Mouse (Mus musculus): ENCODE data around the gene Sco1. TPM values are rescaled to one million over a fixed set of nuclear protein-coding genes. Genes with fewer than 3 reads are reported as not detected.

Sco1 gene
- polyA plus RNA-seq, 1 experiment from 2014 or later, result 16.5 TPM

- no peak overlapping the region for H3K27ac ChIP-seq (ENCODE audit: low read length)
- H3K4me1 ChIP-seq (ENCODE audit: control insufficient read depth, insufficient read depth, low read length), result 0 out of 2 replicates have a peak, but pooled peaks cover 2% of the 10 kb centered on the region
- 49% methylated on average over 4 of the region's 4 CpGs for WGBS
- H3K27me3 ChIP-seq (ENCODE audit: control insufficient read depth, insufficient read depth, low read length), result no peaks in the 10 kb centered on the region
- H3K4me2 ChIP-seq (replicated peaks; ENCODE audit: low read depth, low read length), result no peak overlapping the region
- H3K9me3 ChIP-seq (ENCODE audit: control insufficient read depth, low read depth, low read length), result no peaks in the 10 kb centered on the region
- no peak overlapping the region for H3K4me3 ChIP-seq (ENCODE audit: low read depth, low read length)
- H3K36me3 ChIP-seq (ENCODE audit: control insufficient read depth, insufficient read depth, low read length), result no peaks in the 10 kb centered on the region
- H3K9ac ChIP-seq (replicated peaks; ENCODE audit: low read depth, low read length), result no peak overlapping the region
- ATAC-seq (ENCODE audit: insufficient number of reproducible peaks, insufficient read depth, low FRiP score, low read depth), result no peak
Observed at GRCm38 (mm10) chr11:67105689-67106088, 53.2 kb downstream of the Sco1 start.

GRCm38 (mm10) chr11:67106973-67107372, 54.5 kb downstream of the Sco1 start:
- H3K4me3 ChIP-seq (ENCODE audit: low read depth, low read length), result no peak overlapping the region
- H3K9me3 ChIP-seq (ENCODE audit: control insufficient read depth, low read depth, low read length), result no peaks in the 10 kb centered on the region
- 0 out of 2 replicates have a peak, but pooled peaks cover 2% of the 10 kb centered on the region for H3K4me1 ChIP-seq (ENCODE audit: control insufficient read depth, insufficient read depth, low read length)
- no peak overlapping the region for H3K9ac ChIP-seq (replicated peaks; ENCODE audit: low read depth, low read length)
- WGBS, result 88% methylated on average over 10 of the region's 10 CpGs
- H3K27me3 ChIP-seq (ENCODE audit: control insufficient read depth, insufficient read depth, low read length), result no peaks in the 10 kb centered on the region
- ATAC-seq (ENCODE audit: insufficient number of reproducible peaks, insufficient read depth, low FRiP score, low read depth), result no peak
- H3K4me2 ChIP-seq (replicated peaks; ENCODE audit: low read depth, low read length), result no peak overlapping the region
- no peaks in the 10 kb centered on the region for H3K36me3 ChIP-seq (ENCODE audit: control insufficient read depth, insufficient read depth, low read length)
- H3K27ac ChIP-seq (ENCODE audit: low read length), result no peak overlapping the region

- ATAC-seq (ENCODE audit: insufficient number of reproducible peaks, insufficient read depth, low FRiP score, low read depth), result peak; percentile 46; the same call in 1 of the 2 replicates
- H3K36me3 ChIP-seq (ENCODE audit: control insufficient read depth, insufficient read depth, low read length), result no peaks in the 10 kb centered on the region
- H3K4me3 ChIP-seq (ENCODE audit: low read depth, low read length), result no peak overlapping the region
- no peak overlapping the region for H3K9ac ChIP-seq (replicated peaks; ENCODE audit: low read depth, low read length)
- H3K27ac ChIP-seq (ENCODE audit: low read length), result no peak overlapping the region
- H3K9me3 ChIP-seq (ENCODE audit: control insufficient read depth, low read depth, low read length), result no peaks in the 10 kb centered on the region
- no peaks in the 10 kb centered on the region for H3K27me3 ChIP-seq (ENCODE audit: control insufficient read depth, insufficient read depth, low read length)
- 0 out of 2 replicates have a peak, but pooled peaks cover 2% of the 10 kb centered on the region for H3K4me1 ChIP-seq (ENCODE audit: control insufficient read depth, insufficient read depth, low read length)
- WGBS, result 29% methylated on average over 5 of the region's 5 CpGs
- no peak overlapping the region for H3K4me2 ChIP-seq (replicated peaks; ENCODE audit: low read depth, low read length)
Observed at GRCm38 (mm10) chr11:67110168-67110948, 57.9 kb downstream of the Sco1 start.

DNA sequence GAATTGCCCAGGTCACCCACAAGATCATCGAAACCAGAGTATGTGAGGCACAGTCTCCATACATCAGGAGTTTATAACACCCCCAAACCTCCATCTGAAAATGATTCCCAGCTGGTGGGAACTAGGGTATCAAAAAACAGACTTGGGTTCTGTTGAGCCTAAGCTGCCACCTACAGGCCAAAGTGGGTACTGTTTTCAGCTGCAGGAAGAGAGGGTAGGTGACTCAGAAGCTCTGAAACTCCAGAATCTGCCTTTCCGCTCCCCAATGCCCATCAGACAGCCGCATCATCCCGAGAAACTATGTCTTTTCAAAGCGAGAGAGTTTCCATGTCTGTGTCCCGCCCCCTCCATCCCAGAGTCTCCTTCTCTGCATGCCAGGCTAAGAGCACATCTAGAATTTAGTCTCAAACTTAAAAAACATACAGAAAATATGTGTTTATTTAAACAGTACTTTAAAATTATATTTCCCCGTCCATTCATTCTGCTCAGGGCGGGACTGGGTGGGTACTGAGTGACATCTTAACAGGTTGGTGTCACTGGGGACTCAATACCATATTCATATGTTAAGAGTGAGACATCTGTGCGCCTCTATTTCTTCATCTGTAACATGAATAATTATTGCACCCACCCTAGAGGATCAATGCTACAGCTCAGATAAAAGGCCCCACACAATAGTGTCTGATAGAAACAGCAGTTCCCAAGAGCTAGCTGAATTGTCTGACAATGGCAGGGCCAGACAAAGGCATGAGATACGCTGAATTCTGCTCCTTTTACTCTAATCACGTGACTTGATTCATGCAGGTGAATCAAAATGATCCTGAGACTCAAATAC, 59.8 kb downstream of the Sco1 start:
- H3K9me3 ChIP-seq (ENCODE audit: control insufficient read depth, low read depth, low read length), result no peaks in the 10 kb centered on the region
- ATAC-seq (ENCODE audit: insufficient number of reproducible peaks, insufficient read depth, low FRiP score, low read depth), result no peak
- WGBS, result 27% methylated on average over 11 of the region's 11 CpGs
- no peak overlapping the region for H3K4me2 ChIP-seq (replicated peaks; ENCODE audit: low read depth, low read length)
- no peak overlapping the region for H3K4me3 ChIP-seq (ENCODE audit: low read depth, low read length)
- H3K36me3 ChIP-seq (ENCODE audit: control insufficient read depth, insufficient read depth, low read length), result no peaks in the 10 kb centered on the region
- H3K27me3 ChIP-seq (ENCODE audit: control insufficient read depth, insufficient read depth, low read length), result no peaks in the 10 kb centered on the region
- H3K4me1 ChIP-seq (ENCODE audit: control insufficient read depth, insufficient read depth, low read length), result no peaks in the 10 kb centered on the region
- H3K27ac ChIP-seq (ENCODE audit: low read length), result no peak overlapping the region
- no peak overlapping the region for H3K9ac ChIP-seq (replicated peaks; ENCODE audit: low read depth, low read length)

- Histone ChIP-seq H3K4me1 (ENCODE audit: control insufficient read depth, insufficient read depth, low read length) (no peaks in the 10 kb centered on the region), H3K27me3 (ENCODE audit: control insufficient read depth, insufficient read depth, low read length) (no peaks in the 10 kb centered on the region), H3K9me3 (ENCODE audit: control insufficient read depth, low read depth, low read length) (no peaks in the 10 kb centered on the region), H3K36me3 (ENCODE audit: control insufficient read depth, insufficient read depth, low read length) (no peaks in the 10 kb centered on the region), H3K27ac (ENCODE audit: low read length) (no peak overlapping the region), H3K4me3 (ENCODE audit: low read depth, low read length) (no peak overlapping the region), H3K4me2 (replicated peaks; ENCODE audit: low read depth, low read length) (no peak overlapping the region), H3K9ac (replicated peaks; ENCODE audit: low read depth, low read length) (no peak overlapping the region)
- 39% methylated on average over 11 of the region's 11 CpGs for WGBS
- ATAC-seq (ENCODE audit: insufficient number of reproducible peaks, insufficient read depth, low FRiP score, low read depth), result no peak
Observed at GRCm38 (mm10) chr11:67112851-67113202, 60.4 kb downstream of the Sco1 start.

DNA sequence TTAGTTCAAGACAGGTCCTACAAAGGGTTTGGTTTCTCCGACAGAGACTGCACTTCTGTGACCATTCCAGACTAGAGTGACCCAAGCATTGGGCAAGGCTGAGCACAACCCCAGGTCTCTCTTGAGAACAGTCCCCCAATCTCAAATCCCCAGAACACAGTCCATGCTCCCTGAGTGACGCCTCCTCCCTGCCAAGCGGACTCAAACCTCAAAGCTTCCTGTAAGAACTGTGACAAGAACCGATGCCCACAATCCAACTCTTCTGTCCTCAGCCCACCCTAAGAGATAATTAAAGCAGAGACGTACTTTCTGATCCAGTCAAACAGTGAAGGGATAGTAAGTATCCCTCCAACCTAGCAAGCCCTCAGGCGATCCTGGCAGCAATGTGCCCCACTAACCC, 60.9 kb downstream of the Sco1 start:
- Histone ChIP-seq H3K27me3 (ENCODE audit: control insufficient read depth, insufficient read depth, low read length) (no peaks in the 10 kb centered on the region), H3K36me3 (ENCODE audit: control insufficient read depth, insufficient read depth, low read length) (no peaks in the 10 kb centered on the region), H3K27ac (ENCODE audit: low read length) (no peak overlapping the region)

DNA sequence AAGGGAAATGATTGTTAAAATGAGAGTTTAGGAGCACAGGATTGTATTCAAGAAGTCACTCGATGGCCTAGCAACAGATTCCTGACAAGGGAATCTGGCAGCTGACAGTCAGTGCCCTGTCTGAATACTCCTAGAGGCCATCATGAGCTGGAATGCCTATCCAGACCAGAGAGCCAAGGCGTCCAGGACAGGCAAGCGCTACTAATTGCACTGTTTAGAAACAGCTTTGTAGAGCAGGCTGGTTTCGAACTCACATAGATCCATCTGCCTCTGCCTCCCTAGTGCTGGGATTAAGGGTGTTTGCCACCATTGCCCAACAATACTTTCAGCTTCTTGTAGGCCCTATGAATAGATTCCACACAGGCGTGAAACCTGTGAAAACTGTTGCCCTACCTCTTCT, 61.8 kb downstream of the Sco1 start:
- no peaks in the 10 kb centered on the region for H3K9me3 ChIP-seq (ENCODE audit: control insufficient read depth, low read depth, low read length)
- WGBS, result 92% methylated on average over 5 of the region's 5 CpGs

More for the DNA sequence above, 60.9 kb downstream of the Sco1 start:
- H3K4me3 ChIP-seq (ENCODE audit: low read depth, low read length), result no peak overlapping the region
- no peaks in the 10 kb centered on the region for H3K4me1 ChIP-seq (ENCODE audit: control insufficient read depth, insufficient read depth, low read length)
- H3K9ac ChIP-seq (replicated peaks; ENCODE audit: low read depth, low read length), result no peak overlapping the region
- ATAC-seq (ENCODE audit: insufficient number of reproducible peaks, insufficient read depth, low FRiP score, low read depth), result no peak
- H3K9me3 ChIP-seq (ENCODE audit: control insufficient read depth, low read depth, low read length), result no peaks in the 10 kb centered on the region
- H3K4me2 ChIP-seq (replicated peaks; ENCODE audit: low read depth, low read length), result no peak overlapping the region
- 90% methylated on average over 6 of the region's 6 CpGs for WGBS

GRCm38 (mm10) chr11:67114901-67115300, 62.4 kb downstream of the Sco1 start:
- WGBS, result 91% methylated on average over 12 of the region's 12 CpGs
- Histone ChIP-seq H3K4me3 (ENCODE audit: low read depth, low read length) (no peak overlapping the region), H3K4me1 (ENCODE audit: control insufficient read depth, insufficient read depth, low read length) (no peaks in the 10 kb centered on the region), H3K9me3 (ENCODE audit: control insufficient read depth, low read depth, low read length) (no peaks in the 10 kb centered on the region), H3K36me3 (ENCODE audit: control insufficient read depth, insufficient read depth, low read length) (no peaks in the 10 kb centered on the region), H3K27me3 (ENCODE audit: control insufficient read depth, insufficient read depth, low read length) (no peaks in the 10 kb centered on the region), H3K27ac (ENCODE audit: low read length) (no peak overlapping the region), H3K4me2 (replicated peaks; ENCODE audit: low read depth, low read length) (no peak overlapping the region), H3K9ac (replicated peaks; ENCODE audit: low read depth, low read length) (no peak overlapping the region)
- no peak for ATAC-seq (ENCODE audit: insufficient number of reproducible peaks, insufficient read depth, low FRiP score, low read depth)

More for the DNA sequence above, 61.8 kb downstream of the Sco1 start:
- no peaks in the 10 kb centered on the region for H3K27me3 ChIP-seq (ENCODE audit: control insufficient read depth, insufficient read depth, low read length)
- H3K27ac ChIP-seq (ENCODE audit: low read length), result no peak overlapping the region
- no peaks in the 10 kb centered on the region for H3K4me1 ChIP-seq (ENCODE audit: control insufficient read depth, insufficient read depth, low read length)
- no peak overlapping the region for H3K9ac ChIP-seq (replicated peaks; ENCODE audit: low read depth, low read length)
- no peak overlapping the region for H3K4me2 ChIP-seq (replicated peaks; ENCODE audit: low read depth, low read length)
- H3K4me3 ChIP-seq (ENCODE audit: low read depth, low read length), result no peak overlapping the region
- ATAC-seq (ENCODE audit: insufficient number of reproducible peaks, insufficient read depth, low FRiP score, low read depth), result no peak
- no peaks in the 10 kb centered on the region for H3K36me3 ChIP-seq (ENCODE audit: control insufficient read depth, insufficient read depth, low read length)
